Mouse (Mus musculus) ZHBTc4 (cell line): Measurements from ENCODE around the gene Camk2b.
A peak's percentile ranks its signal among the peaks of the same experiment; 100 is the strongest.
"Not testable (repeated sequence)": the region's sequence is repeated elsewhere in the genome, so short reads cannot be mapped to it uniquely, and the experiment has no call there.

Experiments
- DNase-seq: peaks from one replicate; pipeline ENCODE4 v3.0.0-alpha.2; 2011; ENCODE audit warnings: low read depth, low spot score

The Camk2b gene

GRCm38 (mm10) chr11:6015011-6015431, 51.1 kb downstream of the Camk2b start:
- DNase-seq, result no peak

- peak; percentile 24 for DNase-seq
Measured at GRCm38 (mm10) chr11:6013359-6013758, 52.8 kb downstream of the Camk2b start.

GRCm38 (mm10) chr11:6011879-6012278, 54.3 kb downstream of the Camk2b start:
- no peak for DNase-seq

DNA sequence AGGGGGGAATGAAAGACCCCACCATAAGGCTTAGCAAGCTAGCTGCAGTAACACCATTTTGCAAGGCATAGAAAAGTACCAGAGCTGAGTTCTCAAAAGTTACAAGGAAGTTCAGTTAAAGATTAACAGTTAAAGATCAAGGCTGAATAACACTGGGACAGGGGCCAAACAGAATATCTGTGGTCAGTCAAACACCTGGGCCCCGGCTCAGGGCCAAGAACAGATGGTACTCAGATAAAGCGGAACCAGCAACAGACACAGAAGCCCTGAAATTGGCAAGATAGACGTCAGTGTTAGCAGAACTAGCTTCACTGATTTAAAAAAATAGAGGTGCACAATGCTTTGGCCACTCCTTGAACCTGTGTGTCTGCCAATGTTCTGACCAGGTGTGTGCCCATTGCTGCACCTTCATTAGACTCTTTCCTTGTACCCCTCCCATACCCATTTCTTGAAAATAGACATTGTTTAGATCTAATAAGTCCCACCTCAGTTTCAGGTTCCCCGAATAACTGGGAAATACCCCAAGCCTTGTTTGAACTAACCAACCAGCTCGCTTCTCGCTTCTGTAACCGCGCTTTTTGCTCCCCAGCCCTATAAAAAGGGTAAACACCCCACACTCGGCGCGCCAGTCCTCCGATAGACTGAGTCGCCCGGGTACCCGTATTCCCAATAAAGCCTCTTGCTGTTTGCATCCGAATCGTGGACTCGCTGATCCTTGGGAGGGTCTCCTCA, 55.2 kb downstream of the Camk2b start:
- not testable (repeated sequence) for DNase-seq

GRCm38 (mm10) chr11:6007779-6008128, 58.4 kb downstream of the Camk2b start:
- DNase-seq, result not testable (repeated sequence)

DNA sequence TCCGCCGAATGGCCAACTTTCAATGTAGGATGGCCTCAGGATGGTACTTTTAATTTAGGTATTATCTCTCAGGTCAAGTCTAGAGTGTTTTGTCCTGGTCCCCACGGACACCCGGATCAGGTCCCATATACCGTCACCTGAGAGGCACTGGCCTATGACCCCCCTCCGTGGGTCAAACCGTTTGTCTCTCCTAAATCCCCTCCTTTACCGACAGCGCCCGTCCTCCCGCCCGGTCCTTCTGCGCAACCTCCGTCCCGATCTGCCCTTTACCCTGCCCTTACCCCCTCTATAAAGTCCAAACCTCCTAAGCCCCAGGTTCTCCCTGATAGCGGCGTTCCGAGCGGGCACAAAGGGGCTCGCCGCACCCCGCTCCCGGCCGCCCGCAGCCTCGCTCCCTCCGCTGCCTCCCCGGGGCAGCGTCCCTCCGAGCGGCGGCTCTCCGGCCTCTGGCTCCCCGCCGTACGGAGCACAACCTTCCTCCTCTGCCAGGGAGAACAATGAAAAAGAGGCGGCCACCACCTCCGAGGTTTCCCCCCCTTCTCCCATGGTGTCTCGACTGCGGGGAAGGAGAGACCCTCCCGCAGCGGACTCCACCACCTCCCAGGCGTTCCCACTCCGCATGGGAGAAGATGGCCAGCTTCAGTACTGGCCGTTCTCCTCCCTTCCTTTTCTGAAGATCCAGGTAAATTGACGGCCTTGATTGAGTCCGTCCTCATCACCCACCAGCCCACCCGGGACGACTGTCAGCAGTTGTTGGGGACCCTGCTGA, 59.0 kb downstream of the Camk2b start:
- DNase-seq, result not testable (repeated sequence)

- not testable (repeated sequence) for DNase-seq
Measured at GRCm38 (mm10) chr11:6006351-6007009, 59.7 kb downstream of the Camk2b start.

DNA sequence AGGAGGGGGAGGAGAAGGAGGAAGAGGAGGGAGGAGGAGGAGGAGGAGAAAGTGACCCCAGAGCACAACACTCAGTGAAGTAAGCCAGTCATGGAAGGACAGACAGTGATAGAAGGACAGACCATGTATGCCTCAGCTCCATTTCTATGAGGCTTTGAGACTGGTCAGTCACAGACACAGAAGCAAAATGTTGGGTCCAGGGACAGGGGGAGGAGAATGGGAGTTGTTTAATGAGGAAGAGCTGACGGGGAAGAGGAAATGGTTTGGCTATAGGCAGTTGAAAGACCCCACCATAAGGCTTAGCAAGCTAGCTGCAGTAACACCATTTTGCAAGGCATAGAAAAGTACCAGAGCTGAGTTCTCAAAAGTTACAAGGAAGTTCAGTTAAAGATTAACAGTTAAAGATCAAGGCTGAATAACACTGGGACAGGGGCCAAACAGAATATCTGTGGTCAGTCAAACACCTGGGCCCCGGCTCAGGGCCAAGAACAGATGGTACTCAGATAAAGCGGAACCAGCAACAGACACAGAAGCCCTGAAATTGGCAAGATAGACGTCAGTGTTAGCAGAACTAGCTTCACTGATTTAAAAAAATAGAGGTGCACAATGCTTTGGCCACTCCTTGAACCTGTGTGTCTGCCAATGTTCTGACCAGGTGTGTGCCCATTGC, 60.7 kb downstream of the Camk2b start:
- not testable (repeated sequence) for DNase-seq

- no peak for DNase-seq
Measured at GRCm38 (mm10) chr11:6003046-6003639, 63.0 kb downstream of the Camk2b start.

GRCm38 (mm10) chr11:6001981-6002649, 64.0 kb downstream of the Camk2b start:
- no peak for DNase-seq

DNA sequence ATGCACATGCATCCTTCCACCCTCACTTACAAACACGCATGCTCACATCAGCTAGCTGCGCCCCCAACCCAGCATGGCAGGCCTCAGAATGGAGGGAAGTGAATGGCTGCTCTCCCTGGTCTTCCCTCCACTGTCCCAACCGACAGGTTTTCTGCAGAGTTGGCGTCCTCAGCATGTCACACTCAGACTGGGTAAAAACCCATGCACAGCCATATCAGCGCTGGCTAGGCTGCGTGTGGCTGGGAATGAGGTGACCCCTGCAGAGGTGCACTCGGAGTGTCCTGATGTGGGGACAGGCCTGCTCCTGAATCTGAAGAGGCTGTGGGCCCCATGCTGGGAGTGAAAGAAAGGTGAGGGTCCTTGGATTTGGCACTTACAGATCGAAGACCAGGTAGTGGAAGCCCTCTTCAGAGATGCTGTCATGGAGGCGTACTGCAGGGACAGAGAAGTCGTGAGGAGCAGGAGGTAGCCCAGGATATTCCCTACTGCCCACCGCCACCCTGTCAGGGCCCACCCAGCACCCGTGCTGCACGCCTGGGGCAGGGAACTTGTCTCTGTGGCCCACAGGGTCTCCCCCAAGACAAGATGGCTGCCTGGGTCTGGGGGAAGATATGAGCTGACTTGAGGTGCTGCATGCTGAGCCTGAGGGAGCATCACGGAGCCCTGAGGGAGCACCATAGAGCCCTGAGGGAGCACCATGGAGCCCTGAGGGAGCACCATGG, 65.0 kb downstream of the Camk2b start:
- DNase-seq, result no peak

- peak; percentile 41 for DNase-seq
Measured at GRCm38 (mm10) chr11:5999832-6000771, 66.1 kb downstream of the Camk2b start.

DNA sequence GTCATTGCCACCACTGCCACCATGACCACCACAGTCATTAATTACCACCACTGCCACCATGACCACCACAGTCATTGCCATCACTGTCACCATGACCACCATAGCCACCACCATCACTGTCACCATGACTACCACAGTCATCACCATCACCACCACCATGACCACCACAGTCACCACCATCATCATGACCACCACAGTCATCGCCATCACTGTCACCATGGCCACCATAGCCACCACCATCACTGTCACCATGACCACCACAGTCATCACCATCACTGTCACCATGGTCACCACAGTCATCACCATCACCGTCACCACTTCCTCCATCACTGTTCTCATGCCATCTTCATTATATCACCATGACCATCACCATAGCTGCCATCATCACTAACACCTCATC, 67.7 kb downstream of the Camk2b start:
- no peak for DNase-seq

DNA sequence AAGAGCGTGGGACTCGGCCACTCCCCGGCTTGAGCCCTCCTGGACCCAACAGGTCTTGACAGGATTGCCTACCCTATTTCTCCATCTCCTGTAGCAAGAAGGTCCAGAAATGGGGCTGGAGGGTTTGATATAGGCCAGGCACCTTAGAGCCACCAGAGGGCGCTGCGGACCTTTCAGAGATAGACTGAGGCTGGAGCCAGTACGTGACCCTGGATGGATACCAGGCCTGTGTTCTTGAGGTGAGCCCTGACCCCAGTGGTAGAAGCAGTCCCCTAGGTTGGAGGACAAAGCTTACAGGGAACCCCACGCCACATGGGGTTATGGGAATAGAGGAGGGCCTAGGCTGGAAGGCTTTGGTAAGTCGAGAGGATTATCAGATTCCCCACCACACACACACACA, 70.2 kb downstream of the Camk2b start:
- DNase-seq, result peak; percentile 86

- DNase-seq, result no peak
Measured at GRCm38 (mm10) chr11:5994880-5995279, 71.3 kb downstream of the Camk2b start.

DNA sequence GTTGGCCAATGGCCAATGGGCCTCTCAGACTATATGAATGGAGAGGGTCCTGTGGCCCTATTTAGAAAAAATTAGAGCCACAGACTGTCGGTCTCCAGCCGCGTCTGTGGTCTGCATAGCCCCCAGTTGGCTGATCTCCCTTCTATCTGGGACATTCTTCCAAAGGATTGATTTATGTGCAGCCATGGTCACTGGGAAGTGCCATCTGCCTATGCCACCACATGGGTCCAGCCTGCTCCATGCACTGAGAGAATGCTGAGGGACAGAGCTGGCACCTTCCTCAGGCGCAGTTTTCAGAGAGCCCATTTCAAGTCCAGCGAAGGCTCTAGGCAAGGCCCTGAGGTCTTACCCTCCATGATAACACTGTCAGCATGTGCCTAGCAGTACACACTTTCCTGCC, 72.0 kb downstream of the Camk2b start:
- no peak for DNase-seq

- DNase-seq, result peak; percentile 87
Measured at GRCm38 (mm10) chr11:5990910-5991309, 75.3 kb downstream of the Camk2b start.

DNA sequence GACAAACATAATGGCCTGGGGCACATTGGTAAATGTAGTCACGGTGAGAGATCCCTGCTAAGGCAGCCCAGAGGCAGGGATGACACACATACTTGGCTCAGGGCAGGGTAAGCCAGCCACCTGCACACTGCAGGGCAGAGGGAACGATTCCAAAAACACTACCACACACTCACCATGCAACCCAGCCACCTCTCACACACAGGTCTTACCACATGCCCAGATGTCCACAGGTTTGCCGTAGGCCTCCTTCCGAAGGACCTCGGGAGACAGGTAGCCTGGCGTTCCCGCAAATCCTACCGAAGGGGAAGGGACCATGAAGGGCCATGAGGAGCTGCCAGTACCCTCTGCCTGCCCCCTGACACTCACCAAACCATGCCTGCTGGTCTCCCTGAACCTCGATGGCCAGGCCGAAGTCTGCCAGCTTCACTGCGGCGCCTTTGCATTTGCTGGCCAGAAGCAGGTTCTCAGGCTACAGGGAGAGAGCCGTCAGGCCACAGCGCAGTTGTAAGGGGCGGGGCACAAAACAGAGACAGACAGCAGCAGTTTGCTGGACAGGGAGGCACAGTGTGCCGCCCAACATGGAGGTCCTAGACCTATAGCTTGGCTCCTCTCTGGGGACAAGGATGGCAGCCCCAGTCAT, 76.1 kb downstream of the Camk2b start:
- DNase-seq, result no peak

DNA sequence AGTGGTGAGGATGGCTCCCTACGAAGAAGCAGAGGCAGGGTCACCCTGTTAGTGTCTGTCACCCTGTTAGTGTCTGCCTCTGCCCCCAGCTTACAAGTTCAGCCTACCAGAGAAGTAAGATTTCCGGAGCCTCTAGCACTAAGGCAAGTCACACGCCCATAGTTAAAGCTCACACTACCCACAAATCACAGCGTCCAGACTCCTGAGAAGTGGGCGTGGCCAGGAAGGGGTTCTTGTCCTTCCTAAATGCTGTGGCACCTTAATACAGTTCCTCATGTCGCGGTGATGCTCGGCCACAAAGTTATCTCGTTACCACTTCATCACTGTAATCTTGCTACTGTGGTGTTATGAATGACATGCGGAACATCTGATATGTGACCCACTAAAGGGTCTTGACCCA, 78.0 kb downstream of the Camk2b start:
- DNase-seq, result peak; percentile 67
